Mouse (Mus musculus): ENCODE data around the gene Chrd. TPM values are rescaled to one million over a fixed set of nuclear protein-coding genes. Genes with fewer than 3 reads are reported as not detected.
A peak's percentile ranks its signal among the peaks of the same experiment; 100 is the strongest.

Chrd gene
- polyA plus RNA-seq, 1 experiment: 0.63 TPM

- H3K36me3 ChIP-seq (ENCODE audit: control insufficient read depth, insufficient read depth): peaks cover 35% of the 10 kb centered on the region
- no peaks in the 10 kb centered on the region for H3K79me2 ChIP-seq (ENCODE audit: control insufficient read depth, insufficient read depth)
- no peak overlapping the region for H3K4me3 ChIP-seq (ENCODE audit: insufficient read depth, poor library complexity, severe bottlenecking)
- no peaks in the 10 kb centered on the region for H3K27me3 ChIP-seq (ENCODE audit: control insufficient read depth, insufficient read depth, insufficient read length)
- TF ChIP-seq CEBPB (IDR thresholded peaks at IDR 0.05; ENCODE audit: low read depth) (no peak), FOSL1 (IDR thresholded peaks at IDR 0.05; ENCODE audit: insufficient read depth, low read length, poor library complexity, severe bottlenecking) (no peak), USF1 (IDR thresholded peaks at IDR 0.05; ENCODE audit: low read depth) (no peak)
- no peak overlapping the region for H3ac ChIP-seq (ENCODE audit: control insufficient read depth, insufficient read length, low read depth)
- H3K79me3 ChIP-seq (ENCODE audit: low read depth): no peaks in the 10 kb centered on the region
Observed at GRCm38 (mm10) chr16:20694781-20695180, 38.1 kb upstream of the Chrd start.

GRCm38 (mm10) chr16:20695622-20696323, 37.2 kb upstream of the Chrd start:
- Histone ChIP-seq H3K27me3 (ENCODE audit: control insufficient read depth, insufficient read depth, insufficient read length) (no peaks in the 10 kb centered on the region), H3K79me2 (ENCODE audit: control insufficient read depth, insufficient read depth) (no peaks in the 10 kb centered on the region), H3K36me3 (ENCODE audit: control insufficient read depth, insufficient read depth) (peaks cover 25% of the 10 kb centered on the region), H3K79me3 (ENCODE audit: low read depth) (no peaks in the 10 kb centered on the region), H3K4me3 (ENCODE audit: insufficient read depth, poor library complexity, severe bottlenecking) (no peak overlapping the region), H3ac (ENCODE audit: control insufficient read depth, insufficient read length, low read depth) (no peak overlapping the region)
- TF ChIP-seq USF1 (IDR thresholded peaks at IDR 0.05; ENCODE audit: low read depth) (no peak), CEBPB (IDR thresholded peaks at IDR 0.05; ENCODE audit: low read depth) (no peak), FOSL1 (IDR thresholded peaks at IDR 0.05; ENCODE audit: insufficient read depth, low read length, poor library complexity, severe bottlenecking) (no peak), CTCF (IDR thresholded peaks at IDR 0.05; ENCODE audit: control insufficient read depth, insufficient read depth, insufficient read length) (no peak), MYOD1 (IDR thresholded peaks at IDR 0.05; ENCODE audit: control insufficient read depth, insufficient read length, low read depth) (no peak), MAX (IDR thresholded peaks at IDR 0.05) (no peak), MYOG (IDR thresholded peaks at IDR 0.05; ENCODE audit: control insufficient read depth, extremely low read depth, insufficient read length) (no peak)

GRCm38 (mm10) chr16:20699266-20699665, 33.7 kb upstream of the Chrd start:
- H3K27me3 ChIP-seq (ENCODE audit: control insufficient read depth, insufficient read depth, insufficient read length): no peaks in the 10 kb centered on the region
- H3K79me3 ChIP-seq (ENCODE audit: low read depth): no peaks in the 10 kb centered on the region
- TF ChIP-seq MAX (IDR thresholded peaks at IDR 0.05) (no peak), CEBPB (IDR thresholded peaks at IDR 0.05; ENCODE audit: low read depth) (no peak), CTCF (IDR thresholded peaks at IDR 0.05; ENCODE audit: control insufficient read depth, insufficient read depth, insufficient read length) (no peak), MYOG (IDR thresholded peaks at IDR 0.05; ENCODE audit: control insufficient read depth, extremely low read depth, insufficient read length) (no peak)
- no peaks in the 10 kb centered on the region for H3K79me2 ChIP-seq (ENCODE audit: control insufficient read depth, insufficient read depth)
- H3ac ChIP-seq (ENCODE audit: control insufficient read depth, insufficient read length, low read depth): no peak overlapping the region
- no peaks in the 10 kb centered on the region for H3K36me3 ChIP-seq (ENCODE audit: control insufficient read depth, insufficient read depth)
- no peak overlapping the region for H3K4me3 ChIP-seq (ENCODE audit: insufficient read depth, poor library complexity, severe bottlenecking)

- H3K79me2 ChIP-seq (ENCODE audit: control insufficient read depth, insufficient read depth): no peaks in the 10 kb centered on the region
- no peaks in the 10 kb centered on the region for H3K79me3 ChIP-seq (ENCODE audit: low read depth)
- H3K4me3 ChIP-seq (ENCODE audit: insufficient read depth, poor library complexity, severe bottlenecking): no peak overlapping the region
- no peaks in the 10 kb centered on the region for H3K36me3 ChIP-seq (ENCODE audit: control insufficient read depth, insufficient read depth)
- no peaks in the 10 kb centered on the region for H3K27me3 ChIP-seq (ENCODE audit: control insufficient read depth, insufficient read depth, insufficient read length)
- TF ChIP-seq MYOD1 (IDR thresholded peaks at IDR 0.05; ENCODE audit: control insufficient read depth, insufficient read length, low read depth): no peak
- TF ChIP-seq CEBPB (IDR thresholded peaks at IDR 0.05; ENCODE audit: low read depth): no peak
- no peak for TF ChIP-seq FOSL1 (IDR thresholded peaks at IDR 0.05; ENCODE audit: insufficient read depth, low read length, poor library complexity, severe bottlenecking)
- no peak for TF ChIP-seq CTCF (IDR thresholded peaks at IDR 0.05; ENCODE audit: control insufficient read depth, insufficient read depth, insufficient read length)
- no peak for TF ChIP-seq MAX (IDR thresholded peaks at IDR 0.05)
- H3ac ChIP-seq (ENCODE audit: control insufficient read depth, insufficient read length, low read depth): no peak overlapping the region
Observed at GRCm38 (mm10) chr16:20700036-20700435, 32.9 kb upstream of the Chrd start.

GRCm38 (mm10) chr16:20701316-20701715, 31.6 kb upstream of the Chrd start:
- Histone ChIP-seq H3K79me3 (ENCODE audit: low read depth) (no peaks in the 10 kb centered on the region), H3K79me2 (ENCODE audit: control insufficient read depth, insufficient read depth) (no peaks in the 10 kb centered on the region), H3K36me3 (ENCODE audit: control insufficient read depth, insufficient read depth) (no peaks in the 10 kb centered on the region), H3ac (ENCODE audit: control insufficient read depth, insufficient read length, low read depth) (peak overlapping the region; percentile 16), H3K27me3 (ENCODE audit: control insufficient read depth, insufficient read depth, insufficient read length) (no peaks in the 10 kb centered on the region), H3K4me3 (ENCODE audit: insufficient read depth, poor library complexity, severe bottlenecking) (no peak overlapping the region)
- TF ChIP-seq MAX (IDR thresholded peaks at IDR 0.05) (no peak), MYOG (IDR thresholded peaks at IDR 0.05; ENCODE audit: control insufficient read depth, extremely low read depth, insufficient read length) (no peak), FOSL1 (IDR thresholded peaks at IDR 0.05; ENCODE audit: insufficient read depth, low read length, poor library complexity, severe bottlenecking) (no peak), CEBPB (IDR thresholded peaks at IDR 0.05; ENCODE audit: low read depth) (no peak), CTCF (IDR thresholded peaks at IDR 0.05; ENCODE audit: control insufficient read depth, insufficient read depth, insufficient read length) (no peak), USF1 (IDR thresholded peaks at IDR 0.05; ENCODE audit: low read depth) (no peak), MYOD1 (IDR thresholded peaks at IDR 0.05; ENCODE audit: control insufficient read depth, insufficient read length, low read depth) (no peak)
